Mouse (Mus musculus) E14TG2a.4 (cell line): ENCODE results near the gene Lmbr1l.

Experiments
- CTCF ChIP-seq: conservative IDR thresholded peaks from 2 replicates; pipeline ENCODE4 v1.5.1; 2014; ENCODE audit warnings: low read length
- NANOG ChIP-seq: IDR thresholded peaks from 2 replicates; pipeline ENCODE4 v1.6.1; 2014; ENCODE audit warnings: borderline replicate concordance, low read length, mixed read lengths
- POU5F1 ChIP-seq: IDR thresholded peaks from 2 replicates; pipeline ENCODE4 v1.6.1; 2014; ENCODE audit warnings: low read length, borderline replicate concordance

DNA sequence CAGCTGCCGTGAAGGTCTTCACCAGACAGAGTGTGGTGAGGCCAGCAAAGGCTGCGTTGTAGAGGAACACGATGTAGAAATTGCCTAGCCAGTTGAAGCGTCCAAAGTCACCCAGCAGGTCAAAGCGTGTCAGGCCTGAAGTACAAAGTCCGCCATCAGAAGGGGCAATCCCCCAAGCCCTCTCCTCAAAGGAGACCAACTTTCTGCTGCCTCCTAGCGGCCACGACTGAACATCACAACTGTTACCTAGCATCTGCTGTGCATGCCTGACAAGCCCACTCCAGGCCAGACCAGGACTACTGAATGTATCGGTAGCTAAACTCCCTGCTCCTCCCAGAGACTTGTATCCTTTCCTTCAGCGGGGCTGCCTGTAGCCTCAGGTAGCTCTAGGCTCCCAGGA is 13.3 kb downstream of the Lmbr1l start:
- TF ChIP-seq CTCF (peak; percentile 71), NANOG (no peak), POU5F1 (no peak)
